Mouse (Mus musculus) cortical plate, adult 2 months (tissue): ENCODE data around the gene Zfp771.

Source experiments
- CTCF ChIP-seq: fragments of 200-500 bp; IDR thresholded peaks from 2 replicates; pipeline ENCODE4 v1.5.1; 2011; ENCODE audit warnings: mild to moderate bottlenecking, control low read depth, low read length; ENCODE audit not compliant: insufficient read depth; ENCODE audit errors: extremely low read depth
- POLR2A ChIP-seq: fragments of 200-500 bp; IDR thresholded peaks from 2 replicates; pipeline ENCODE4 v1.6.1; 2011; ENCODE audit warnings: mild to moderate bottlenecking, low read length, control low read depth; ENCODE audit not compliant: insufficient read depth; ENCODE audit errors: extremely low read depth

DNA sequence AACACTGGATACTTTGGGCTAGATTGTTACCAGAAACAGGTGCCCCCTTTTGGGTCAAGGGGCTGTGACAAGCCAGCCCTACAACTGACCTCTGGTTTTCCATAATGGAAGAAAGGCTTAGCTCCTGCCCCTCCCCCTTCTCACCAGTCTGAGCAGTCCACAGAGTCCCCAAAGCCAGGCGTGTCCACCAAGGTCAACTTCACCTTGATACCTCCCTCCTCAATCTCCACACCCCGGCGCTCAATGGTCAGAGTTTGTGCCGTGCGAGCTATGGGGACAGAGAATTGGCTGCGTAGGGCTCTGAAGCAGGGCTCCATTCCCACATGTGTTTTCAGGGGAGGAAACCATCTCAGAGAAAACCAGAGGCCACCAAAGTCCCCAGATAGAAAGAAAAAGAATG, 26.6 kb upstream of the Zfp771 start:
- TF ChIP-seq POLR2A (no peak), CTCF (no peak)
